8 mouse cellular contexts compared by ENCODE assay signal in the genomic region with DNA sequence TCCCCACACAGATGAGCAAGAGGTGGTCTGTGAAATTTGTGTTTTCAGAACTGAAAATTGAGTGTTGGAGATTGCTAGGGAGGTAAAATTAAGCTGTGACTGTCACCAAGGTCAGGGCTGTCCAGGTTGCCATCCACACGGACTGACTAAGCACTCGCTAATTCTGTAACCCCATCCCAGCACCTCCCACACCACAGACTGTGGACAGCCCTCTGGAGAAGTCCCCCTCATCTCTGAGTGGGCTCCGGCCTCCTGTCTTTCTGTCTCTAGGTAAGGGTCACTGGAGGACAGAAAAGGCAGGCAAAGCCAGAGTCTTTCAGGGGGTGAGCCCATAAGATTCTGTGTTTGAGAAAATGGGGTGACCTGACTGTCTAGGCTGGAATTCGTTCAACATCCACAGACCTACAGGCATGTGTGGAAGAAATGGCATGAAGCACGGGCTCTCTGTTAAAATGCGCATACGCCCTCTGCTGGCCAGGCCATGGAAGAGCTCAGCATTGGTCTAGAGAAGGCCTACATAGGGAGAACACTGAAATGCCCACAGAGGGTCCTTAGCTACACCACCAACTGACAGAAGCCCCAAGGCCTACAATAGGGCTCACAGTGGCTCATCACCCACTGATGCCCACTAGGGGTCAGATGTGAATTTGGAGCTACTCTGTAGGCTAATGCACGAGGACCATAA. TPM values are rescaled to one million over a fixed set of nuclear protein-coding genes. Genes with fewer than 3 reads are reported as not detected.
A peak's percentile ranks its signal among the peaks of the same experiment; 100 is the strongest.
DNase-seq lines count a peak whose midpoint lies in the region; ATAC-seq and TF ChIP-seq lines count a peak whose summit lies in the region.

No protein-coding gene starts in this region.

- no peak for TF ChIP-seq EP300 in lung, postnatal 0 days (IDR thresholded peaks at IDR 0.05)

- ATAC-seq in cerebellum, adult (ENCODE audit: insufficient number of reproducible peaks, low FRiP score, low TSS enrichment) = peak; percentile 74
- peak; percentile 82 for ATAC-seq in forebrain, embryonic 14.5 days
- peak; percentile 44 for ATAC-seq in lung, postnatal 0 days

- 32% methylated on average over 8 of the region's 8 CpGs for WGBS in forebrain, embryonic 14.5 days
- 34% methylated on average over 8 of the region's 8 CpGs for WGBS in hindbrain, embryonic 10.5 days
- WGBS in lung, postnatal 0 days = 25% methylated on average over 8 of the region's 8 CpGs

- H3K4me3 ChIP-seq in forebrain, embryonic 14.5 days (ENCODE audit: low read depth, low read length) = no peak overlapping the region
- H3K4me3 ChIP-seq in hindbrain, embryonic 10.5 days = no peak overlapping the region
- H3K4me3 ChIP-seq in lung, postnatal 0 days (ENCODE audit: low read depth, low read length) = no peak overlapping the region

- no peak overlapping the region for H3K27ac ChIP-seq in forebrain, embryonic 14.5 days (ENCODE audit: low read depth, low read length)
- H3K27ac ChIP-seq in hindbrain, embryonic 10.5 days = no peak overlapping the region
- no peak overlapping the region for H3K27ac ChIP-seq in lung, postnatal 0 days (ENCODE audit: low read length)

- TF ChIP-seq CTCF in lung, postnatal 0 days (IDR thresholded peaks at IDR 0.05) = peak; percentile 93

- no peaks in the 10 kb centered on the region for H3K27me3 ChIP-seq in forebrain, embryonic 14.5 days (replicated peaks; ENCODE audit: control insufficient read depth, insufficient read depth, low read length)
- peaks cover 11% of the 10 kb centered on the region for H3K27me3 ChIP-seq in hindbrain, embryonic 10.5 days (ENCODE audit: insufficient read depth, poor library complexity, severe bottlenecking)
- no peaks in the 10 kb centered on the region for H3K27me3 ChIP-seq in lung, postnatal 0 days (replicated peaks; ENCODE audit: insufficient read depth, low read length)

- H3K36me3 ChIP-seq in forebrain, embryonic 14.5 days (ENCODE audit: control insufficient read depth, insufficient read depth, low read length) = no peaks in the 10 kb centered on the region
- H3K36me3 ChIP-seq in hindbrain, embryonic 10.5 days = no peaks in the 10 kb centered on the region
- H3K36me3 ChIP-seq in lung, postnatal 0 days (ENCODE audit: insufficient read depth, low read length) = no peaks in the 10 kb centered on the region

- no peaks in the 10 kb centered on the region for H3K9me3 ChIP-seq in forebrain, embryonic 14.5 days (replicated peaks; ENCODE audit: control insufficient read depth, low read length)
- H3K9me3 ChIP-seq in hindbrain, embryonic 10.5 days = no peaks in the 10 kb centered on the region
- no peaks in the 10 kb centered on the region for H3K9me3 ChIP-seq in lung, postnatal 0 days (ENCODE audit: low read length)

- H3K4me2 ChIP-seq in forebrain, embryonic 14.5 days (ENCODE audit: low read length) = no peak overlapping the region
- H3K4me2 ChIP-seq in lung, postnatal 0 days (replicated peaks; ENCODE audit: low read depth, low read length) = no peak overlapping the region

- DNase-seq in MEL-GATA-1-ER (ENCODE audit: extremely low read depth, low read depth) = peak; percentile 42
- peak; percentile 91 for DNase-seq in forebrain, embryonic 14.5 days (ENCODE audit: low spot score)
- peak; percentile 76 for DNase-seq in hindbrain, embryonic 10.5 days (ENCODE audit: low spot score)
- peak; percentile 58 to 78 for DNase-seq in layer of hippocampus, adult 8-10 months (ENCODE audit: low spot score in 2 of 2)
- peak; percentile 84 for DNase-seq in lung, postnatal 0 days (ENCODE audit: low spot score)
- DNase-seq in ovary, postnatal 36 days (ENCODE audit: low spot score) = peak; percentile 62
- DNase-seq in thymus, postnatal 36 days = peak; percentile 41 to 46

- H3K4me1 ChIP-seq in forebrain, embryonic 14.5 days (ENCODE audit: control insufficient read depth, insufficient read depth, low read length) = no peaks in the 10 kb centered on the region
- 0 out of 2 replicates have a peak, but pooled peaks cover 7% of the 10 kb centered on the region for H3K4me1 ChIP-seq in hindbrain, embryonic 10.5 days (replicated peaks)
- no peaks in the 10 kb centered on the region for H3K4me1 ChIP-seq in lung, postnatal 0 days (ENCODE audit: insufficient read depth, low read depth, low read length)

- H3K9ac ChIP-seq in forebrain, embryonic 14.5 days (ENCODE audit: low read length) = no peak overlapping the region
- H3K9ac ChIP-seq in lung, postnatal 0 days (replicated peaks; ENCODE audit: low read depth) = no peak overlapping the region

RNA-seq across cellular contexts. Expression of gene Rasgef1c, which starts 54.1 kb away (rescaled TPM):
- polyA plus RNA-seq in forebrain, embryonic 14.5 days (2014; fragmentation: Nextera tagmentation; extraction: Ambion mirVana) = 10.9 and 15.6 TPM in 2 replicates
- 1.5 and 3.7 TPM in 2 replicates for polyA plus RNA-seq in hindbrain, embryonic 10.5 days (2016; fragmentation: Nextera tagmentation; extraction: Ambion mirVana)
- total RNA-seq in layer of hippocampus, adult 8-10 months (2022) = 1 to 10 TPM; 2.4 to 3.6 (median 2.9) TPM
- not detected in 2 replicates for polyA plus RNA-seq in lung, postnatal 0 days (2015; fragmentation: Nextera tagmentation; extraction: Ambion mirVana)
